Mouse (Mus musculus): Measurements from ENCODE around the gene Cmss1. TPM values are rescaled to one million over a fixed set of nuclear protein-coding genes. Genes with fewer than 3 reads are reported as not detected.

The Cmss1 gene
- polyA plus RNA-seq, 1 experiment from 2014 or later: 40.0 TPM

DNA sequence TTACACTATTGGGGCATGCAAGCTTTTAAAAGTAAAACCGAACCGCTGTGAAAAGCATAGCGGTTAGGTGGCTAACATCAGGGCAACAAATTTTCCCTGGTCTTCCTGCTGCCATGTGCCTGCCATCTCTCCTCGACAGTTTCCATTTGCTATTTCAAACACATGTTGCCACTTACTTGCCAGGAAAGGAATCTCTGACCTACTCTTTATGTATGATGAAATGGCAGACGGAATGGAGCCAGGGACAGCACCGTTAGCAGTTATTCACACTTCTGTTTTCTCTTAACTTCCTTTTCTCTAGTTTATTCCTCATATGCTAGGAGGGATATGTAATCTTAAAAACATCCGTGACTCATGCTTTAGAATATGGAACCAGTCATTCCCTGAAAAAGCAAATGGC is 70.2 kb downstream of the Cmss1 start:
- H3K4me2 ChIP-seq: no peak overlapping the region
- ATAC-seq (ENCODE audit: low FRiP score): no peak
- H3K4me1 ChIP-seq: no peaks in the 10 kb centered on the region
- no peak overlapping the region for H3K27ac ChIP-seq (replicated peaks)
- no peak overlapping the region for H3K9ac ChIP-seq (replicated peaks)
- no peaks in the 10 kb centered on the region for H3K27me3 ChIP-seq (replicated peaks)
- no peak overlapping the region for H3K4me3 ChIP-seq (replicated peaks)
- no peaks in the 10 kb centered on the region for H3K9me3 ChIP-seq (replicated peaks)
- H3K36me3 ChIP-seq: no peaks in the 10 kb centered on the region
- whole genome bisulfite sequencing: 93% methylated on average over 7 of the region's 7 CpGs

DNA sequence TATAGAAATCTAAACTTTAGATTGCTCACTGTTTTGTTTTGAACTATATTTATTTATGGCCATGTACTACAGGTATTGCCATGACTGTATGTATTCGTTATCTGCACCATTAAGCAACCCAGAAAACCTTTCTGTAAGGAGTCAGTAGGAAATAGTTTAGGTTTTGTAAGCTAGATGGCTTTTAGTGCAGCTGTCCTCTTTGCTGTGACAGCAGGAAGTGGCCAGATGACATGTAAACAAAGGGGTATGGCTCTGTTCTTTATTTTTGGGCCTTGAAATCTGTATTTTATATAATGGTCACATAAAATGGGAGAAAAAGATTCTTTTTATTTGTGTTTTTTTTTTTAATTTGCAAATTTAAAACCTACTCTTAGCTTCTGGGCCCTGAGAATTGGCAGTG is 71.9 kb downstream of the Cmss1 start:
- H3K4me2 ChIP-seq: no peak overlapping the region
- H3K9me3 ChIP-seq (replicated peaks): no peaks in the 10 kb centered on the region
- no peak overlapping the region for H3K27ac ChIP-seq (replicated peaks)
- H3K4me3 ChIP-seq (replicated peaks): no peak overlapping the region
- WGBS: 79% methylated on average over 1 of the region's 1 CpGs
- H3K36me3 ChIP-seq: no peaks in the 10 kb centered on the region
- no peaks in the 10 kb centered on the region for H3K27me3 ChIP-seq (replicated peaks)
- H3K4me1 ChIP-seq: no peaks in the 10 kb centered on the region
- no peak overlapping the region for H3K9ac ChIP-seq (replicated peaks)
- no peak for ATAC-seq (ENCODE audit: low FRiP score)

DNA sequence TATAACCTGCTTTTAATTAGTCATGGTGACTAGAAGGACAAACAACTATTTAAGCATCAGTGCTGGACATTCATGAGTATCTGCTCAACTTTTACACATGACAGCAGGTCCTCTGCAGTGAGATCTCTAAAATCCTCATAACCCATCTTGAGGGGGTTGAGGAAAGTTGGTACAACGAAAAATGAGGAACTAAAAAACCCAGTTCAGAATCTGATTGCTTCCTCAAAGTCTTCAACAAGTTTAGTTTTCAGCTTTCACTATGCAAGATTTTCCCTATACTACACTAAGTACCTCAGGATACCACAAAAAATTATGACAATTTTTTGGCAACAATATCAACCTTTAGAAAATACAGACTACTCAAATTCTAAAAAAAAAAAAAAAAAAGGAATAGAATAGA is 72.3 kb downstream of the Cmss1 start:
- H3K27me3 ChIP-seq (replicated peaks): no peaks in the 10 kb centered on the region
- no peaks in the 10 kb centered on the region for H3K9me3 ChIP-seq (replicated peaks)
- WGBS: 91% methylated on average over 1 of the region's 1 CpGs
- ATAC-seq (ENCODE audit: low FRiP score): no peak
- H3K36me3 ChIP-seq: no peaks in the 10 kb centered on the region
- no peak overlapping the region for H3K4me3 ChIP-seq (replicated peaks)
- H3K4me2 ChIP-seq: no peak overlapping the region
- H3K4me1 ChIP-seq: no peaks in the 10 kb centered on the region
- no peak overlapping the region for H3K9ac ChIP-seq (replicated peaks)
- H3K27ac ChIP-seq (replicated peaks): no peak overlapping the region

- ATAC-seq (ENCODE audit: low FRiP score): no peak
- 10% methylated on average over 6 of the region's 6 CpGs for WGBS
These were observed 74.6 kb downstream of the Cmss1 start for GRCm38 (mm10) chr16:57532081-57532493.

DNA sequence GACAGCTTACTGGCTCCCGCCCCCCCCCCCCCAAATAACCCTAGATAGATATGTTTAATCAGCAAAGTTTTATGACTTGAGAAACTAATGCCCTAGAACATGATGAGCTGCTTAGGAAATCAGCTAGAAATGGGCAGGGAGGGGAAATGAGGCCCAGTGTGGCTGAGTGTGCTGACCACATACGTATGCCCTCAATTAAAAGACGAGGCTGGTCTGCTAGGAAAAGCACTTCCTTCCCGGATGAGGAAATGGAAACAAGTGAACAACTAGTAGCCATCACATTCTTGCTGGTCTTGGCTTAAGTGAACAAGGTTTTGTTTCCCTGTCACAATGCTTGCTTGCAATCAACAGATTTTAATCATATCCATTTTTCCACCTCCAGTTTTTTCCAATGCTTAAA is 76.1 kb downstream of the Cmss1 start:
- Histone ChIP-seq H3K4me3 (replicated peaks) (no peak overlapping the region), H3K36me3 (no peaks in the 10 kb centered on the region), H3K9ac (replicated peaks) (no peak overlapping the region), H3K9me3 (replicated peaks) (no peaks in the 10 kb centered on the region), H3K27me3 (replicated peaks) (no peaks in the 10 kb centered on the region), H3K27ac (replicated peaks) (no peak overlapping the region), H3K4me1 (no peaks in the 10 kb centered on the region), H3K4me2 (no peak overlapping the region)
- ATAC-seq (ENCODE audit: low FRiP score): no peak
- WGBS: 79% methylated on average over 4 of the region's 4 CpGs

More at GRCm38 (mm10) chr16:57532081-57532493, 74.6 kb downstream of the Cmss1 start:
- Histone ChIP-seq H3K9me3 (replicated peaks) (no peaks in the 10 kb centered on the region), H3K27me3 (replicated peaks) (no peaks in the 10 kb centered on the region), H3K36me3 (no peaks in the 10 kb centered on the region), H3K27ac (replicated peaks) (no peak overlapping the region), H3K4me2 (no peak overlapping the region), H3K4me1 (no peaks in the 10 kb centered on the region), H3K9ac (replicated peaks) (no peak overlapping the region), H3K4me3 (replicated peaks) (no peak overlapping the region)

DNA sequence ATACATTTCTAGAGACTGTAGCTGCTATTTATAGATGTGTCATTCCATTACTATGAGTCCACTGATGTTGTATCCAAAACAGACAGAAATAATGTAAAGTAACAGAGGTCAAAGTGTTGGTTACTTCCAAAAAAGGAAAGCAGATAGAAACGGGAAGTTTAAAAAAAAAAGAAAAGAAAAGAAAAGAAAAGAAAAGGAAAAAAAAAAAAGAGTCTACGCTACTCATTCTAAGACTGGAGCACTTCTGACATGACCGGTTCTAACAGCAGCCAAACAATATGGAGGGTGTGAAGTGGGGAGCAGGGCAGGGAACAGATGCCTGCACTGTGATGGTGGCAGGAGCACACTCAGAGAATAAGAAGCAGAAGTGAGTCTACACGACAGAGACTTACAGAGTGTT is 78.2 kb downstream of the Cmss1 start:
- Histone ChIP-seq H3K27me3 (replicated peaks) (no peaks in the 10 kb centered on the region), H3K27ac (replicated peaks) (no peak overlapping the region), H3K36me3 (no peaks in the 10 kb centered on the region), H3K4me2 (no peak overlapping the region), H3K9ac (replicated peaks) (no peak overlapping the region), H3K4me1 (no peaks in the 10 kb centered on the region), H3K9me3 (replicated peaks) (no peaks in the 10 kb centered on the region), H3K4me3 (replicated peaks) (no peak overlapping the region)
- no peak for ATAC-seq (ENCODE audit: low FRiP score)
- 76% methylated on average over 4 of the region's 4 CpGs for WGBS

DNA sequence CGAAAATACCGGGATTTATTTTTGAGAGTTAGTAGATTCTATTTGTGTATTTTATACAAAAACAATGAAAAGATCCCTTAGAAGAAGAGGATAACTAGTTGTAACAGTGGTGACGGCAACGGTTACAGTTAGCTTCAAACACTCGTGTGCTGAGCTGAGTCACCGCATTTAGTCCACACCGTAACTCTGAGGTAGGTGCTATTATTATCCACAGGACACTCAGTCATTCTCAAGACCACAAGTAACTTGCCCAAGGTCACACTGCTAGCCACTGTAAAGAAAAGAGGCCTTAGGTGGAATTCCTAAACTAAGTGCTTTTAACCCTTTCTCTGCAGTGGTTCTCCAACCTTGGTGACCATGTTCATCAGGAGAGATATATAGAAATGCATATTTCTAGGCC is 79.8 kb downstream of the Cmss1 start:
- Histone ChIP-seq H3K4me3 (replicated peaks) (no peak overlapping the region), H3K27ac (replicated peaks) (no peak overlapping the region), H3K36me3 (no peaks in the 10 kb centered on the region), H3K4me2 (no peak overlapping the region), H3K27me3 (replicated peaks) (no peaks in the 10 kb centered on the region), H3K9me3 (replicated peaks) (no peaks in the 10 kb centered on the region), H3K9ac (replicated peaks) (no peak overlapping the region), H3K4me1 (no peaks in the 10 kb centered on the region)
- no peak for ATAC-seq (ENCODE audit: low FRiP score)
- 93% methylated on average over 7 of the region's 7 CpGs for WGBS

GRCm38 (mm10) chr16:57525476-57525875 is 81.2 kb downstream of the Cmss1 start:
- WGBS: 72% methylated on average over 4 of the region's 4 CpGs
- H3K36me3 ChIP-seq: no peaks in the 10 kb centered on the region

GRCm38 (mm10) chr16:57525046-57525445 is 81.6 kb downstream of the Cmss1 start:
- no peaks in the 10 kb centered on the region for H3K9me3 ChIP-seq (replicated peaks)
- H3K4me1 ChIP-seq: no peaks in the 10 kb centered on the region
- 85% methylated on average over 5 of the region's 5 CpGs for WGBS
- H3K4me3 ChIP-seq (replicated peaks): no peak overlapping the region
- no peak for ATAC-seq (ENCODE audit: low FRiP score)
- no peaks in the 10 kb centered on the region for H3K27me3 ChIP-seq (replicated peaks)
- H3K9ac ChIP-seq (replicated peaks): no peak overlapping the region
- no peaks in the 10 kb centered on the region for H3K36me3 ChIP-seq
- no peak overlapping the region for H3K27ac ChIP-seq (replicated peaks)
- no peak overlapping the region for H3K4me2 ChIP-seq

More at GRCm38 (mm10) chr16:57525476-57525875, 81.2 kb downstream of the Cmss1 start:
- no peak overlapping the region for H3K27ac ChIP-seq (replicated peaks)
- H3K4me3 ChIP-seq (replicated peaks): no peak overlapping the region
- no peaks in the 10 kb centered on the region for H3K9me3 ChIP-seq (replicated peaks)
- no peak for ATAC-seq (ENCODE audit: low FRiP score)
- H3K4me2 ChIP-seq: no peak overlapping the region
- H3K9ac ChIP-seq (replicated peaks): no peak overlapping the region
- no peaks in the 10 kb centered on the region for H3K27me3 ChIP-seq (replicated peaks)
- H3K4me1 ChIP-seq: no peaks in the 10 kb centered on the region

DNA sequence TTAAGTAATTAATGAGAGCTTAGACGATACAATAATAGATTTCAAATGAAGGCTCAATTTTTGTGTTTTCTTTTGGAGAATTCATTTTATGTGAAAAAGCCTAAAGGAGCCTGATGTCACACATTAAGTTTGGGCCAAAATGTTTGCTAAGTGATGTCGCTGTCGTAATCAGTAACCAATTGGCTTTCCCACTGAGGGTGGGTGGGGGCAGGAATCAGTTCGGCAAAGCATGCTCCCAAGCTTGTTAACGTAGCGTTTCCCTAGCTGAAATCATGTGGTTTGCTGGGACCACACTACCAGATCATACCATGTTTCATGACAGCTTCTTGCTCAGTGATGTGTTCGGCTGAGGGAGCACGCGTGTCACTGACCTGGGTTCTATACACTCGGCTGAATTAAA is 91.0 kb downstream of the Cmss1 start:
- Histone ChIP-seq H3K9ac (replicated peaks) (no peak overlapping the region), H3K4me1 (no peaks in the 10 kb centered on the region), H3K4me3 (replicated peaks) (no peak overlapping the region), H3K27ac (replicated peaks) (no peak overlapping the region), H3K36me3 (no peaks in the 10 kb centered on the region), H3K9me3 (replicated peaks) (no peaks in the 10 kb centered on the region), H3K27me3 (replicated peaks) (no peaks in the 10 kb centered on the region), H3K4me2 (no peak overlapping the region)
- WGBS: 85% methylated on average over 10 of the region's 10 CpGs
- ATAC-seq (ENCODE audit: low FRiP score): no peak

DNA sequence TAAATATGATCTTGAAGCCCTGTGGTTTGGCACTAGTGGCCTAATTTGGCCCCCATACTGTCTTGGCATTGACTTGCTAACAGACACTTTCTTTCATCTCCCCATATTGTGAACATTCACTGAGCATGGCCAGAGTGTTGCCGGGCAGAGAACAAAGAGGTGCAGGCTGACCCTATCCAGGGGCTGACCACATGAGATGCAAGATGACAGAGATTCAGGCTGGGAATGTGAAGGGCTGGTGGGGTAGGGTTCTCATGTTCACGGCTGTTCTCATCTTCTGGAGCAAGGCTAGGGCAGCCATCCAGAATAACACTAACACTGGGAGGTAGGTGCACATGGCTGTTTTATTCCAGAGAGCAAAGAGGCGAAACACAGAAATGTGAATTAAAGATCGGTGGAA is 92.3 kb downstream of the Cmss1 start:
- no peak for ATAC-seq (ENCODE audit: low FRiP score)
- no peaks in the 10 kb centered on the region for H3K4me1 ChIP-seq
- H3K27me3 ChIP-seq (replicated peaks): no peaks in the 10 kb centered on the region
- H3K36me3 ChIP-seq: no peaks in the 10 kb centered on the region
- H3K4me3 ChIP-seq (replicated peaks): no peak overlapping the region
- no peaks in the 10 kb centered on the region for H3K9me3 ChIP-seq (replicated peaks)
- H3K4me2 ChIP-seq: no peak overlapping the region
- 57% methylated on average over 4 of the region's 4 CpGs for WGBS
- no peak overlapping the region for H3K9ac ChIP-seq (replicated peaks)
- no peak overlapping the region for H3K27ac ChIP-seq (replicated peaks)

DNA sequence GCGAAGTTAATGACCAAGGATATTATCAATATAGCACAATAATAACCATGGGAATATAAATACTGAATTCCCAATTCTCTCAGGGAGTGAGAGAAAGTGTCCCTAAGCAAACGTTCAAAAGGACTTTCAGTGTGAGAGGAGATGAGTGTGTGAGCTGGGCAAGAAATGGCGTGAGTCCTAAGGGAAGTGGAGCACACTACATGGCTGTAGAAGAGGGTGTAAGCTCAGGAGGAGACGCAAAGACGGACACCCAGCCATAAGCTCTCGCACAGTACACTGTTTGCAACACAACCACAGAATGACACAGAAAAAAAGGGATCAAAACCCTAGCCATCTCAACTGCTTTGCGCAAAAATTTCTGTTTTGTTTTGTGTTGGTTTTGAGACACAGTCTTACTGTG is 93.1 kb downstream of the Cmss1 start:
- H3K4me2 ChIP-seq: no peak overlapping the region
- ATAC-seq (ENCODE audit: low FRiP score): no peak
- H3K9ac ChIP-seq (replicated peaks): no peak overlapping the region
- H3K36me3 ChIP-seq: no peaks in the 10 kb centered on the region
- H3K4me3 ChIP-seq (replicated peaks): no peak overlapping the region
- H3K9me3 ChIP-seq (replicated peaks): no peaks in the 10 kb centered on the region
- no peaks in the 10 kb centered on the region for H3K4me1 ChIP-seq
- H3K27me3 ChIP-seq (replicated peaks): no peaks in the 10 kb centered on the region
- H3K27ac ChIP-seq (replicated peaks): no peak overlapping the region
- WGBS: 92% methylated on average over 7 of the region's 7 CpGs

GRCm38 (mm10) chr16:57509099-57509498 is 97.6 kb downstream of the Cmss1 start:
- ATAC-seq (ENCODE audit: low FRiP score): no peak
- 80% methylated on average over 3 of the region's 3 CpGs for WGBS
- Histone ChIP-seq H3K4me1 (no peaks in the 10 kb centered on the region), H3K9me3 (replicated peaks) (no peaks in the 10 kb centered on the region), H3K4me2 (no peak overlapping the region), H3K27me3 (replicated peaks) (no peaks in the 10 kb centered on the region), H3K9ac (replicated peaks) (no peak overlapping the region), H3K4me3 (replicated peaks) (no peak overlapping the region), H3K27ac (replicated peaks) (no peak overlapping the region), H3K36me3 (no peaks in the 10 kb centered on the region)
